Mouse (Mus musculus) erythroid progenitor cell, adult 5-6 weeks (primary cell): ENCODE measurements around the gene Smyd5. TPM values are rescaled to one million over a fixed set of nuclear protein-coding genes. Genes with fewer than 3 reads are reported as not detected.

Experiments
- ATAC-seq: replicated peaks from 2 replicates; pipeline ENCODE4 v1.8.0; 2016; ENCODE audit warnings: moderate number of reproducible peaks, mild to moderate bottlenecking, moderate TSS enrichment, inconsistent platforms; ENCODE audit not compliant: poor library complexity, low FRiP score, severe bottlenecking
- total RNA-seq, 2 experiments: library from RNA; stranded (forward) in 1 of 2; stranded (reverse) in 1 of 2; fragments of 150-400 nt in 1 of 2; fragments of 186-747, 209-891 nt in 1 of 2; gene quantifications; 2 replicates each; pipeline versions ENCODE4 v1.2.3 to v1.2.4; 2015 to 2017; ENCODE audit warnings: low replicate concordance in 2 of 2

The Smyd5 gene
- total RNA-seq (2015; ENCODE audit: low replicate concordance) (2.5 and 6.7 TPM in 2 replicates), total RNA-seq (2017; ENCODE audit: low replicate concordance) (2.4 and 6.2 TPM in 2 replicates)

GRCm38 (mm10) chr6:85431842-85432431, at the start of gene Smyd5:
Gene Smyd5, plus strand, starts transcription at chr6:85431989.
- ATAC-seq, result peak; percentile 83

- no peak for ATAC-seq
Measured at GRCm38 (mm10) chr6:85382791-85383190, 49.0 kb upstream of the Smyd5 start.

- no peak for ATAC-seq
Measured at GRCm38 (mm10) chr6:85388608-85389007, 43.2 kb upstream of the Smyd5 start.

- ATAC-seq, result no peak
Measured at GRCm38 (mm10) chr6:85391803-85392202, 40.0 kb upstream of the Smyd5 start.

- no peak for ATAC-seq
Measured at GRCm38 (mm10) chr6:85395360-85395759, 36.4 kb upstream of the Smyd5 start.

GRCm38 (mm10) chr6:85397165-85397564, 34.6 kb upstream of the Smyd5 start:
- ATAC-seq, result no peak

GRCm38 (mm10) chr6:85399715-85400114, 32.1 kb upstream of the Smyd5 start:
- ATAC-seq, result no peak

GRCm38 (mm10) chr6:85402613-85403012, 29.2 kb upstream of the Smyd5 start:
- ATAC-seq, result no peak

- ATAC-seq, result no peak
Measured at GRCm38 (mm10) chr6:85403039-85403438, 28.8 kb upstream of the Smyd5 start.

GRCm38 (mm10) chr6:85409003-85409402, 22.8 kb upstream of the Smyd5 start:
- no peak for ATAC-seq

- no peak for ATAC-seq
Measured at GRCm38 (mm10) chr6:85410771-85411273, 21.0 kb upstream of the Smyd5 start.

GRCm38 (mm10) chr6:85415829-85416228, 16.0 kb upstream of the Smyd5 start:
- no peak for ATAC-seq

GRCm38 (mm10) chr6:85419150-85419549, 12.6 kb upstream of the Smyd5 start:
- ATAC-seq, result no peak

- no peak for ATAC-seq
Measured at GRCm38 (mm10) chr6:85423836-85424379, 7.9 kb upstream of the Smyd5 start, which contains the start of gene Noto. Gene Noto, plus strand, starts transcription at chr6:85423886.

GRCm38 (mm10) chr6:85431274-85431841, 431 bp upstream of the Smyd5 start:
- no peak for ATAC-seq

GRCm38 (mm10) chr6:85433865-85434264, 2.1 kb downstream of the Smyd5 start:
- no peak for ATAC-seq

- ATAC-seq, result no peak
Measured at GRCm38 (mm10) chr6:85436204-85436603, 4.4 kb downstream of the Smyd5 start.

- ATAC-seq, result no peak
Measured at GRCm38 (mm10) chr6:85436631-85437030, 4.8 kb downstream of the Smyd5 start.

GRCm38 (mm10) chr6:85441142-85441541, 9.4 kb downstream of the Smyd5 start:
- ATAC-seq, result no peak

- ATAC-seq, result no peak
Measured at GRCm38 (mm10) chr6:85443488-85444233, 11.9 kb downstream of the Smyd5 start.
